Mouse (Mus musculus) forelimb bud, embryonic 11.5 days (tissue): ENCODE data around the gene Arpc4.
A peak's percentile ranks its signal among the peaks of the same experiment; 100 is the strongest.
"Not testable (repeated sequence)": the region's sequence is repeated elsewhere in the genome, so short reads cannot be mapped to it uniquely, and the experiment has no call there.

ENCODE experiments used
- DNase-seq: peaks from one replicate; pipeline ENCODE4 v3.0.0-alpha.2; 2012; ENCODE audit warnings: low read depth, low spot score

Gene Arpc4

DNA sequence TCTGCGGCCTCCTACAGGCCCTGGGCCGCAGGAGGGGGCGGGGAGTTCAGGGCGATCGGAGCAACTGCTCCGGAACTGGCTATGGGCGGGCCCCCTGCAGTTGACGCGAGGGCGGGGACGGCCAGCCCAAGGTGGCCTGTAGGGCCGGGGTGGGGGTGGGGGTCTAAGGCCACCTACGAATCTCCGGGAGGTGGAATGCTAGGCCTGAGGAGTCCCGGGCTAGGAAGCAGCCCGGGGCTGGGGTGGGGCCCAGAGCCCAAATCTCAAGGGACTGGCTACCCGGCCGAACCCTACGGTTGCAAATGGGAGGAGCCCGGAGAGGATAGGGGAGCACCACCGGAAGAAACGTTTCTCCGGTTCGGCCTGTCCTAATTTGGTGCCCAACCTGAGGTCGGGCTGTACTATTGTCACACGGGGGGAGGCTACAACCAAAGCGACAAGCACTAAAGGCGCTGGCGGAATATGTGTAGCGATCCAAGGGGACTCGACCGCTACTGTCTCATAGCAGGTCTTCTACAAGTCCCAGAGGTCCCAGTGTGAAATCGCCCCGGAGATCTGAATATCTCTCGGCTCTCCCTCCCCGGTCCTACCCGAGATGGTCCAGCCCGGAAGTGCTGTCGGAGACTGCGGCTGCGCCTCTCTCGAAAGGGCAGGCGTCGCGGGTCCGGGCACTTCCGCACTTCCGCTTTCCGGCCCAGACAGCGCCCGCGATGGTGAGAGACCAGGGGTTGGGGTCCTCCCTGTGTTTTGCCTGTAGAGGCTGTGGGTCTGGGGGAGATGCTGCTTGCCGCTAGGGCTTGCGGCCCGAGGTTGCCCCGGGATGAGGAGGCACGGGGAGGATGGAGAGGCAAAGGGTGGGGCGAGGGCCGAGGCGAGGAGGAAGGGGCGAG is at the start of gene Arpc4, which contains the start of gene Tada3:
Arpc4 (plus strand) TSS at position 620 of the 890 bp plus-strand sequence.
Tada3 (minus strand) TSS at position 388 of the 890 bp plus-strand sequence.
- DNase-seq = peak; percentile 95

DNA sequence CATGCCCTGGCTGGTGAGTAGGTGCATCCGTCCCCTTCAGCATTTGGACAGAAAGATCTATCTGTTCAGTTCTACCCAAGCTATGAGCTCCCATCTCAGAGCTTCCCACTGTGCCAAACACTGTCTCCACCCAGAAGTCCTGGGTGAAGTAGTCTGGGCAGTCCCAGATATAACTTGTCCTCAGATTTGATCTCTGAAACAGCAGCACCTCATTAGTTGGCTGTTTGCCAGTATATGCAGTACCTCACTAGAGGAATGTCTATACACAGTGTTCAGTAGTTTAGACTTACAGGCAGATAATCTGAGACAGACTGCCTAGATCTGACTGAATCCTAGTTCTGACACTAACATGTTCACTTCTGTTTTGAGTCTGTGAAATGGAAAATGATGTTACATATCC is 48.5 kb upstream of the Arpc4 start:
- DNase-seq = no peak

DNA sequence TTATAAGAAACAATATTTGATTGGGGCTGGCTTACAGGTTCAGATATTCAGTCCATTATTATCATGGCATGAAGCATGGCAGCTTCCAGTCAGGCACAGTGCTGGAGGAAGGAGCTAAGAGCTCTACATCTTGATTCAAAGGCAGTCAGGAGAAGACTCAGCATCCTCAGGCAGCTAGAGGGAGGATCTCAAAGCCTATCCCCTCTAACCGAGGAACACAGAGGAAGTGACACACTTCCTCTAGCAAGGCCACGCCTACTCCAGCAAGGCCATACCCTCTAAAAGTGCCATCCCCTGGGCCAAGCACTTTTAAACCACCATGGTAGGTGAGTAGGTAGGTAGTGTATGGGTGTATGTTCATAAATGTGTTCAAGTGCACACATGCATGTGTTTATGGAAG is 47.4 kb upstream of the Arpc4 start:
- no peak for DNase-seq

DNA sequence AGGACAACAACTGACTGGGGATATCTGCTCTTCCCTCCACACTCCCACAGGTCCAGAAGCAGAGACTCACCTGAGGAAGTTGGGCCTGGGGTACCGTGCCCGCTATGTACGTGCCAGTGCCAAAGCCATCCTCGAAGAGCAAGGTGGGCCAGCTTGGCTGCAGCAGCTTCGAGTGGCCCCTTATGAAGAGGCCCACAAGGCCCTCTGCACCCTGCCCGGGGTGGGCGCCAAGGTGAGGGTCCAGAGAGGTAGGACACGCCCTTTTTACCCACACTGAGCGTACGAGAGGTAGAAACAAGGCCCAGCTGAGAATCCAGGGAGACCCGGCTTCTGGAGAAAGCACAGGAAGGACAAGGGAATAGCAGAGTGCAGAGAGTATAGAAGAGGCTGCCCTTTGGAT is 46.2 kb upstream of the Arpc4 start:
- DNase-seq = no peak

DNA sequence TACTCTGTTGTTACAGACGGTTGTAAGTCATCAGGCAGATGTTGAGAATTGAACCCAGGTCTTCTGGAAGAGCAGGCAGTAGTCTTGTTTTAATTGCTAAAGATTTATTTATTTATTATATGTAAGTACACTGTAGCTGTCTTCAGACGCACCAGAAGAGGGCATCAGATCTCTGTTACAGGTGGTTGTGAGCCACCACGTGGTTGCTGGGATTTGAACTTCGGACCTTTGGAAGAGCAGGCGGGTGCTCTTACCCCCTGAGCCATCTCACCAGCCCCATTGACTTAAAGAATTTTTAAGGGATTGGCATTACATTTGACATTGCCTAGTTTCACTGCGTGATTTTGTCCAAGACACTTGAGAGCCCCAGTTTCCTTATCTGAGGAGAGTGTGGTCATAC is 45.2 kb upstream of the Arpc4 start:
- DNase-seq = not testable (repeated sequence)

DNA sequence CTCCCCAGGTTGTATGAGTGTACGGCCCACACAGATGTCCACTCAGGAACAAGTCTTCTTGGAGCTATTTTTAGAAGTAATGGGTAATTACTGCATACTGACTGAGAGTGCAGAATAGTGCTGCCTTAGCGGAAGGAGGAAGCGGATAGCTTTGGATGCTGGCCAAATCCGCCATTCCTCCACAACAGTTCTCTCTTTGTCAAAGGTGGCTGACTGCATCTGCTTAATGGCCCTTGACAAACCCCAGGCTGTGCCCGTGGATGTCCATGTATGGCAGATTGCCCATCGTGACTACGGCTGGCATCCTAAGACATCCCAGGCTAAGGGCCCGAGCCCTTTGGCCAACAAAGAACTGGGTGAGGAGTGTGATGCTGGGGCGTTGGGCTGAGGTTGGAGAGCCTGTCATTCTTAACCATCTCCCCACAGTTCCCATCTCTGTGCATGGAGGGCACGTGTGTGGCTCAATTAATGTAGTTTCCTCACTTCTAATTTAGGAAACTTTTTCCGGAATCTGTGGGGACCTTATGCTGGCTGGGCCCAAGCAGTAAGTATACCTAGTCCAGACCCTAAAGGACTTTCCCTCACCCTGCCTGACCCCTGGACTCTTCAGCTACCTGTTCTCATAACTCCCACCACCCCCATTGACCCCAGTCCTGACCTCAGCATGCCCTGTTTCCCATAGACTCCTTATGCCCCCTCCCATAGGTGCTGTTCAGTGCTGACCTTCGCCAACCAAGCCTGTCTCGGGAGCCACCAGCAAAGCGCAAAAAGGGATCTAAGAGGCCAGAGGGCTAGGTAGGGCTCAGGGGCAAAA is 44.6 kb upstream of the Arpc4 start:
- DNase-seq = no peak

DNA sequence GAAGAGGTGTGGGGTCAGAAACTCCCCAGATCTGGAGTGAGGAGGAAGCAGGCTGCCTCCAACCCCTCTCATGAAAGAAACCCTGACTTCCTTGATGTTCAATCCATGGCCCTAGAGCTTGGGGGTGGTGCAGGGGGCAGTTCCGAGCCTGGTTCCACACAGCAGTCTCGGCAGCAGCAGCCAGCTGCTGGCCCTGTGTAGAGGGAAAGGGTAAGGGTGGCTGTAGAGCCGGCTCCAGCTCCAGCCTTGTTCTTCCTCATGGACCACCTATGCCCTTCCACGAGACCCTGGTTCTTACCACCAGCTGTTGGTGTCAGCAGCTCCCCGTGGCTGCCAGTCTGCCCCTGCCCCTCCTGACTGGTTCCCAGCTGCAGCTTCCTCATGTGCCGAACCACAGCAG is 43.7 kb upstream of the Arpc4 start:
- no peak for DNase-seq

DNA sequence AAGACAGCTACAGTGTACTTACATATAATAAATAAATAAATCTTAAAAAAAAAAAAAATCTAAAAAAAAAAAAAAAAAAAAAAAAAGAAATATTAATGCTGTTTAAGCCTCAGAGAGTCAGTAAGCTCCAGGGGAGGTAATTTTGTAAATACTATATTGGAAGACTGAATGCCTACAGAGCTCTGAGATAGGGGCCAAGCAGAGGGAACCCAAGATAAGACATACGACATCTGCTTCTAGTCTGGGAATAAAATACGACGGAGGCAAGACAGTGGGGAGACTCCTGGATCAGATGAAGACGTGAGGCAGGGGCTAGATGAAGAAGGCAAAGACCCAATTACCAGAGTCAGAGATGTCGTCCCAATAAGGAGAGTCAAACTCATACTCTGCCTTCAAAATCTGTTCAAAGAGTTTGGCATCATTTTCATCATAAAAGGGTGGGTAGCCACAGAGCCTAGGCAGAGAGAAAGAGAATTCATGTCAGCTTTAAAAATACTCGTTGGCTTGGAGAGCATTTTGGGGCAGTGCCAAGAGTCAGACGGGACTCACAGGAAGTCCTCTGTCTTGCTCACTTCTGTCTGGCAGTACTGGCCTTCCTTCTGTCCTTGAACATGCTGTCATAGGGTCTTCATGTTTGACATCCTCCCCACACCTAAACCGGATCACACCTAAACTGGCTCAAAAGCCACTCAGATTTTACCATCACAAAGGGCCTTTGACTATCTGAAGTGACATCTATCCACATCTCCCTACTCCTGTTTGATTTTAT is 40.9 kb upstream of the Arpc4 start:
- no peak for DNase-seq

DNA sequence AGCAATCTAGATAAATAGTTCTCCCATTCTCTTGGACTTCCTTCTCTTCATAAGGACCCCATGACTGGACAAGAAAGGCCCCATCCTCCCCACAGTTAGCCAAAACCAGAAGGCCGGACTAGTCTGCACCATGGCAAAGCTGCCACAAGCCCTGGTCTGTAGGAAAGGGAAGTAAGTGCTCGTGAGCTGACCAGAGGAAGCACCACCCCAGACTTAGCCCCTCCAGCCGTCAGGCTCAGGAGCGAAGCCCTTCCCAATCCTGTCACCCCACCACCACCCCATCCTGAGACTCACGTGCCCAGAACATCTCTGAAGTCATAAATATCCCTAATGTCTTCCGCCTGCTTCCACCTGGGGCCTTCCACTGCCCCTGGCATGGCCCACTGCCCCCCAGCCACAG is 36.3 kb upstream of the Arpc4 start:
- DNase-seq = no peak

DNA sequence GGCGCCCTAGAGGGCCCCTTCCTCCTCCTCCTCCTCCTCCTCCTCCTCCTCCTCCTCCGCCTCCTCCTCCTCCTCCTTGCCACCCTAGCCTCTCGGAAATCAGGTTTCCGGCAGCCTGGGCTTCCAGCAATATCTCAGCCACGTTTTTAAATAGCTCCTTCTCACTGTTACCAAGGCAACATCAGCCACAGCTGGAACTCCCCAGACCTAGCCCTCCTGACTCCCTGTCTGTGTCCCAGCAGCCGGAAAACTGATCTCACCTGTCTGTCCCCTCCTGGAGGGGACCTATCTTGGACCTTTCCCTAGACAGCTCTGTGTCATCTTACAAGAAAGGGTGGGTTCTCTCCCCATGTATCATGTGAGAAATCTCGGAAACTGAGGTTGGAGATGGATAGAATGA is 35.6 kb upstream of the Arpc4 start:
- no peak for DNase-seq

DNA sequence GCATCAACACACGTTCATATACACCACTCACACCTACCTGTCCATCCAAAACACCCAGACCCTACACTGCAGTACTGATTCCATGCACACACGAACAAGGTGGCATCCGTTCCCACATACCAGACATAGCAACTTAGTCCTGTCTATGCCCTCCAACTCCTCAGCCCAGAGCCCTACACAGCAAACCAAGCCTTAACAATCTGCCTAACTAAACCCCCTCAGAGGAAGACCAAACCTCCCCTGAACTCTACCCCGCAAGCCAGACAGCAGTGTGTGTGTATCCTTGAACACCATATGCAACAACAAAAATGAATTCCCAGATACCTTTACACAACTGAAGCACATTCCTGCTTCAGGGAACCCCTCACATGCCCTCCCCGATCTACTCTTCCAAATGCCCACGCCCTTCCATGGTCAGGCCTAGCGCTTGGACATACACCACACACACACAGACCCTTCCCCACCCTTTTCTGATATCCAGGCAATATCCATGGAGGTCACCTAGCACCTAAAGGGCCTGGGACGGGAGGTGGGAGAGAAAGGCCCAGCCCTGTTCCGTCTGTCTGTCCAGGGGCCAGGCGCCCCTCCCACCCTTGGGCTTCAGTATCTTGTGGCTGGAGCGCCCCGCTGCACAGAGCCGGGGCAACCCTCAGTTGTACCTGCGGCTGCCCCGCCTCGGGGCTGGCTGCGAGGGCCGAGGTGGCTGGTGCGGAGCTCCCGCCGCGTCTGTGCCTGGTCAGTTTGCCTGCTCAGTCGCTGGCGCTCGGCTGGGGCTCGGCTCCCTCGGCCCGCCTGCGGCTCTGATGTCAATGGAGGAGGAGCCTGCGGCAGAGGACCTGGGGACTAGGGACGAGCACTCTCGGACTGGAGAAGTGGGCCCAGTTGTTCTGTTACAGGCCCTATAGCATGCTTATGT is 34.5 kb upstream of the Arpc4 start, which contains the start of gene Camk1:
Camk1 (minus strand) TSS at position 808 of the 916 bp plus-strand sequence.
- peak; percentile 43 for DNase-seq

DNA sequence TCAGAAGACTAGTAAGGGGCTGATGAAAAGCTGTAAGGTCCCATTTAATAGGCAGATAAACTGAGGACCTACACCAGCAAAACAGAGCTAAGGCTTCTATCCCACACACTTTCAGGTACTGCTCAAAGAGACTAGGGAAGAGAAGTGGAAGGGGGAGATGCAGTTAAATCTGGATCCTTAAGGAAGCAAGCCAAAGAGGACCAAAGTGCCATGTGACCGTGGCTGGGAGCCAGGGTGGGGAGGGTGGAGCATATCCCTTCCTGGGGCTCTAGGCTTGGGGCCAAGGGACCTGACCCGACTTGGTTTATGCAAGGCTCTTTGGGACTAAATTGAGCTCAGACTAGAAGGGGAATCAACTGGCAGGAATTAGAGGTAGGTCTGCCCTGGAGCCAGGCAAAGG is 33.6 kb upstream of the Arpc4 start:
- DNase-seq = no peak

DNA sequence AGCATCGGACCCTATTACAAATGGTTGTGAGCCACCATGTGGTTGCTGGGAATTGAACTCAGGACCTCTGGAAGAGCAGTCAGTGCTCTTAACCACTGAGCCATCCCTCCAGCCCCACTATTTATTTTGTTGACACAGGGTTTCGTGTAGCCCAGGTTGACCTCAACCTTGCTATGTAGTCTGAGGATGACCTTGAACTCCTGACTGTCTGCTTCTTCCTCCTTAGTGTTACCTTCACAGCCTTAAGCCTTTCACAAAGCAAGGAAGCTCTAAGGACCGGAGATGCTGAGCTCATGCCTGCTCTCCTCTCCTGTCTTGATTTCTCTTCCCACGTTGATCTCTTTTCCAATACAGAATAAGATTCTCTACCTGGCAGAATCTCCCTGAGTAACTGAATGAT is 31.0 kb upstream of the Arpc4 start:
- DNase-seq = no peak

DNA sequence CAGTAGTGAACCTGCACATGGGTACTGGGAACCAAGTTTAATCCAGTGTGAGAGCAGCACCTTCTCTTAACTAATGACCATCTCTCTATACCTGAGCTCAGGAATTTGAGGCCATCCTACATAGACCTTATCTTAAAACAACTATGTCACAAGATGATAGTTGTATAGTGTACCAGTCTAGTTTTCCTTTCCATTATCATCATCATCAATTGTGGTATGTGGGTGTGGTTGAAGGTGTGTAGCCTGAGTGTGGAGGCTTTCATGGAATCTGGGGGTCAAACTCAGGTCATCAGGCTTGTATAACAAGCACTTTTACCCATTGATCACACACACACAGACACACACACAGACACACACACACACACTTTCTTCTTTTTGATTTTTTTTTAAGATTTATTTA is 27.4 kb upstream of the Arpc4 start:
- no peak for DNase-seq

DNA sequence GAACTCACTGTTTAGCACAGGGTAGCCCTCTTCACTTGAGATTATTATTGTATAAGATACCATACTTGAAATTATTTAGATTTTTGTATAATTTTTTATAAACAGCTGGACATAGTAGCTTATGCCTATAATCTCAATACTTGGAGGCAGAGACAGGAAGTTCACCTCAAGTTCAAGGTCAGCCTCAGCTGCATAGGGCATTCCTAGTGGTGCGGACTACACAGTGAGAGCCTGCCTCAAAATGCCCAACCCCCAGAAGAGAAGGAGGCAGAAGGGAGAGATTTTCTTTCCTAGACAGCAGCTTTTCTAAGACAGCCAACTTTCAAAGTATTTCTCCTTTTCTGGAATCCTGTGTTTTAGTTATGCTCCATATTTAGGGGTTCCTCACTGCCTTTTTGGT is 26.8 kb upstream of the Arpc4 start:
- no peak for DNase-seq

DNA sequence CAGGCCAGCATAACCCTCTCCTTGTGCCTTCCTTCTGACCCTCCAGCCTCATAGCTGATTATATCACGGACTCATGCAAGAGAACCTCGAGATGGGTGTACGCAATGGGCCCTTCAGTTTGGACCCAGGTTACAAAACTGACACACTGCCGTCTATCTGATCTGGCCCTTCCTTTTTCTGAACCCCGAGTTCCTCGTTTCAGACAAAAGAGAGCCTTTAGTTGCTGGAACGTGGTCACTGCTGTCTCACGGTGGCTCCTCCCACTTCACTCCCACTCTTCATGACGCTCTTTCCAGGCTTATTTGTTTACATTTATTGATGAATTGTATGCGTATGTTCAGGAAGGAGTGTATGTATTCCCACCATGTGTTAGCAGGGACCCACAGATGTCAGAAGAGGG is 26.3 kb upstream of the Arpc4 start:
- DNase-seq = no peak

DNA sequence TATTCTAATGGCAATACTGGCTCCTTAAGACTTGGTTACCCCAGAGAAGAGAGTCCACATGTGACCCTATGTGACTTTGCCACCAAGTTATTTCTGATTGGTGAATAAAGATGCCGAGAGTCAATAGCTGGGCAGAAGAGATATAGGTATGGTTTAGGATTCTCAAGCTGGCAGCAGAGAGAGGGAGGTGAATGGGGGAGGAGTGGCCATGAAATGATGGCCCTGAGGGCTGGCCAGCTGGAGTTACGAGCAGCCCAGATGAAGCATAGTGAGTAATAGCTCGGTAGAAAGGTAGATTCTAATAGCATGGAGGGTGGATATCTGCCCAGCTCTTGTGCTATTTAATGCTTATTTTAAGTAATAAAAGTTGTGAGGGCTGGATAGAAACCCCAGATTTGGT is 25.1 kb upstream of the Arpc4 start:
- no peak for DNase-seq

DNA sequence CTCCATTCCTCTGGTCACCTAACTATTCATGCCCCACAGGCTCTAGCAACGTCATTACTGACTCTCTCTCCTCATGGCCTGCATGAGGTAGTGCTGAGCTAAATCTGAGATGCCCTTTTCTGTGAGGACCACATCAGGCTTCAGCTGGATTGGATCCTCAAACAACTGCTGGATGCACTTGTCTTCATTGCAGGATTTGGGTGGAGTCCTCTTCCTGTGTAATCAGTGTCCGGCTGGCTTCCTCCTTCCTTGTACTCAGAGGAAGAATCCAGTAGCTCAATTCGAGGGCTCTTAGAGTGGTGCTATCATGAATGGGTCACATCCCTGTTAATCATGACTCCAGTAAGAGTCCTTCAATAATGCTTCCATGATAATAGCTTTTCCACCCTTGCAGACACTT is 24.2 kb upstream of the Arpc4 start:
- no peak for DNase-seq

DNA sequence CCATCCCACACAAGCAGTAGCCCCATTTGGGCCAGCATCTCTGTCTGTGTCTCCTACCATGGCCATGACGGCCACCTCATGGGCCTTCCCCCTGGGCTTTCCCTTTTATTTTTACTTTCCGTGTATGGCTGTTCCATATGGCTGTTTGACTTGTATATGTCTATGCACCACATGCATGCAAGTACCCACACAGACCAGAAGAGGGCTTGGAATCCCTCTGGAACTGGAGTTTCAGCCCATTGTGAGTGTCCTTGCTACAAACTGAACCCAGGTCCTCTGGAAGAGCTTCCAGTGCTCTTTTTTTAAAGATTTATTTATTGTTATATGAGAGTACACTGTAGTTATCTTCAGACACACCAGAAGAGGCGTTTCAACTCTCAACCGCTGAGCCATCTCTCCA is 16.4 kb upstream of the Arpc4 start:
- DNase-seq = no peak

DNA sequence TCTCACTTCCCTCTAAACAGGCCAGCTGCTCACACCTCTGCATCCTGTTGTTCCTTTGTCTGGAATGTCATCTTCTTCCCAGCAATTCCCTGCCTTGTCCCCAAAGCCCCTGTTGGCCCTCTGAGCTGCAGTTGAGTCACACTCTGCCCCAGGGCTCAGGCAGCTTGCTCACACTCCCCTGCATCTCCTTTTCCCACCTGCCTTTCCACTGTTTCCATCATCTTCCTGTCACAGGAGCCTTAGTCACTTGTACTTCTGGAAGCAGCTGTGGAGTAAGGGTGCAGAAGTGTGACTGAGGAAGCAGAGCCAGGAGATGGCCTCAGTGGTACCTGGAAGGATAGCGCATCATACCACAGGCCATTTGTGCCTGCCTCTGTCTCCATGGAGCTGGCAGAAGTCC is 15.7 kb upstream of the Arpc4 start:
- DNase-seq = no peak
